11 mouse cellular contexts compared by ENCODE assay signal in the genomic region with DNA sequence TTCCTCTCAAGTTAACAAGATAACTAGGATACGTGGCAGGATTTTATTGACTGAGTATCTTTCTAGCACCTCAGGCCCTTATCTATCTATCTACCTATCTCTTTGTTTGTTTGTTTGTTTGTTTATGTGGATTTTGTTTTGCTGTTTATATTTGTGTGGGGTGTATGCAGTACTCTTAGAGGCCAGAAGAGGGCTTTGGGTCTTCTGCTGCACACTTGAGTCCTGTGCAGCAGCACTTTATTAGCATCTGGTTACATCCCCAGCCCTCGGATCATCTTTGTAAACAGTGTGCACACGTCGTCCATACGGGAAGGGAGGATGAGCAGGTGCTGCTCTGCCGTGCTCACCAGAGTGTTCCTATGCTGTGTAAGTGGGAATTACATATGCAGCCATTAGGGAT. TPM values are rescaled to one million over a fixed set of nuclear protein-coding genes. Genes with fewer than 3 reads are reported as not detected.
A peak's percentile ranks its signal among the peaks of the same experiment; 100 is the strongest.
DNase-seq lines count a peak whose midpoint lies in the region; ATAC-seq and TF ChIP-seq lines count a peak whose summit lies in the region.
"Had no signal": no experiment of that assay in that cellular context is flagged by ENCODE, and none has a peak within 500 bp of the region (broad histone marks: within the 10 kb centered on the region; RNA-seq: fewer than 3 reads in every experiment).

No protein-coding gene starts in this region.

- 86% methylated on average over 6 of the region's 6 CpGs for WGBS in liver, postnatal 0 days (ENCODE audit: insufficient replicate concordance)
- 81% methylated on average over 6 of the region's 6 CpGs for WGBS in hindbrain, embryonic 13.5 days

- no peaks in the 10 kb centered on the region for H3K4me1 ChIP-seq in liver, postnatal 0 days (ENCODE audit: insufficient read depth)
- H3K4me1 ChIP-seq in hindbrain, embryonic 13.5 days (replicated peaks), result no peaks in the 10 kb centered on the region
- H3K4me1 ChIP-seq: hindbrain, embryonic 15.5 days had no signal

- no peak overlapping the region for H3K9ac ChIP-seq in liver, postnatal 0 days (replicated peaks)
- H3K9ac ChIP-seq in hindbrain, embryonic 13.5 days, result no peak overlapping the region
- H3K9ac ChIP-seq: hindbrain, embryonic 15.5 days had no signal

- ATAC-seq in liver, postnatal 0 days, result no peak
- no peak for ATAC-seq in hindbrain, embryonic 13.5 days (ENCODE audit: low FRiP score)

- peaks cover 81% of the 10 kb centered on the region for H3K36me3 ChIP-seq in liver, postnatal 0 days (replicated peaks; ENCODE audit: insufficient read depth, low read length)
- peaks cover 16% of the 10 kb centered on the region for H3K36me3 ChIP-seq in hindbrain, embryonic 13.5 days

- H3K27ac ChIP-seq in liver, postnatal 0 days (ENCODE audit: low read depth), result no peak overlapping the region
- no peak overlapping the region for H3K27ac ChIP-seq in hindbrain, embryonic 13.5 days
- H3K27ac ChIP-seq: hindbrain, embryonic 15.5 days had no signal

- peak; percentile 46 for TF ChIP-seq CTCF in liver, postnatal 0 days (IDR thresholded peaks at IDR 0.05; ENCODE audit: low read depth)

- peak; percentile 7 for DNase-seq in embryo, embryonic 10.5 days (ENCODE audit: low spot score)
- DNase-seq in embryo, embryonic 9.5 days (ENCODE audit: extremely low spot score), result no peak
- DNase-seq in liver, postnatal 0 days, result no peak
- DNase-seq in liver (no peak), R1 (ENCODE audit: low read depth, low spot score) (peak; percentile 52)
- peak; percentile 27 for DNase-seq in retina, embryonic 14.5 days (ENCODE audit: low spot score)
- no peak for DNase-seq in frontal cortex, postnatal 25 days (ENCODE audit: low spot score in 2 of 2)
- DNase-seq: adrenal gland, postnatal 14 days; lung, postnatal 36 days had no signal

- H3K4me3 ChIP-seq in liver, postnatal 0 days (ENCODE audit: low read depth, low read length), result no peak overlapping the region
- no peak overlapping the region for H3K4me3 ChIP-seq in hindbrain, embryonic 13.5 days
- H3K4me3 ChIP-seq: hindbrain, embryonic 15.5 days had no signal

- no peak for TF ChIP-seq EP300 in liver, postnatal 0 days (IDR thresholded peaks at IDR 0.05; ENCODE audit: low read depth)

- H3K9me3 ChIP-seq in liver, postnatal 0 days (ENCODE audit: low read length), result no peaks in the 10 kb centered on the region
- no peaks in the 10 kb centered on the region for H3K9me3 ChIP-seq in hindbrain, embryonic 13.5 days
- H3K9me3 ChIP-seq: hindbrain, embryonic 15.5 days had no signal

- H3K27me3 ChIP-seq in liver, postnatal 0 days (ENCODE audit: insufficient read depth, low read length), result no peaks in the 10 kb centered on the region
- no peaks in the 10 kb centered on the region for H3K27me3 ChIP-seq in hindbrain, embryonic 13.5 days
- H3K27me3 ChIP-seq: hindbrain, embryonic 15.5 days had no signal

- no peak overlapping the region for H3K4me2 ChIP-seq in liver, postnatal 0 days (ENCODE audit: low read depth, low read length)
- no peak overlapping the region for H3K4me2 ChIP-seq in hindbrain, embryonic 13.5 days
- H3K4me2 ChIP-seq: hindbrain, embryonic 15.5 days had no signal

RNA-seq across cellular contexts. Expression of a gene that starts 15.1 kb away (rescaled TPM):
- polyA plus RNA-seq in liver, postnatal 0 days (2015; fragmentation: Nextera tagmentation; extraction: Ambion mirVana), result 13.7 and 14.8 TPM in 2 replicates
- 23.8 and 25.0 TPM in 2 replicates for polyA plus RNA-seq in hindbrain, embryonic 13.5 days (2015; fragmentation: Nextera tagmentation; extraction: Ambion mirVana)

RNA-seq across cellular contexts. Expression of a gene that starts 28.5 kb away (rescaled TPM):
- polyA plus RNA-seq in liver, postnatal 0 days (2015; fragmentation: Nextera tagmentation; extraction: Ambion mirVana), result 0.13 and 0.15 TPM in 2 replicates
- polyA plus RNA-seq in hindbrain, embryonic 13.5 days (2015; fragmentation: Nextera tagmentation; extraction: Ambion mirVana), result 0.48 and 0.55 TPM in 2 replicates

RNA-seq across cellular contexts. Expression of a gene that starts 55.2 kb away (rescaled TPM):
- 14.4 TPM in 2 replicates for polyA plus RNA-seq in liver, postnatal 0 days (2015; fragmentation: Nextera tagmentation; extraction: Ambion mirVana)
- polyA plus RNA-seq in hindbrain, embryonic 13.5 days (2015; fragmentation: Nextera tagmentation; extraction: Ambion mirVana), result 14.8 and 16.6 TPM in 2 replicates

RNA-seq across cellular contexts. Expression of a gene that starts 55.3 kb away (rescaled TPM):
- polyA plus RNA-seq in liver, postnatal 0 days (2015; fragmentation: Nextera tagmentation; extraction: Ambion mirVana), result 18.7 and 20.6 TPM in 2 replicates
- 32.1 and 34.9 TPM in 2 replicates for polyA plus RNA-seq in hindbrain, embryonic 13.5 days (2015; fragmentation: Nextera tagmentation; extraction: Ambion mirVana)

Comparison
In these comparisons a context has a peak if more than half of its experiments do, and no peak if none do; other contexts are left out.
1. DNase-seq: peak in embryo, embryonic 10.5 days (single experiment), R1 (single experiment) and retina, embryonic 14.5 days (single experiment); none in embryo, embryonic 9.5 days (single experiment), liver, postnatal 0 days (single experiment), liver (single experiment) and frontal cortex, postnatal 25 days (0 of 2).